ENCODE assay signal across 22 mouse cellular contexts in genomic region chr1:140378791-140379190, GRCm38 (mm10).
"Had no signal": no experiment of that assay in that cellular context is flagged by ENCODE, and none has a peak within 500 bp of the region (broad histone marks: within the 10 kb centered on the region; RNA-seq: fewer than 3 reads in every experiment).

No protein-coding gene starts in this region.

- DNase-seq: kidney, adult 11 months; layer of hippocampus, postnatal 36 days; lung, adult 18-20 months; lung, postnatal 10 days; lung, postnatal 36 days; right cerebral cortex, adult 18-20 months; right cerebral cortex, postnatal 14 days; right cerebral cortex, postnatal 4 days; spleen, adult 18-20 months; thymus, postnatal 25 days had no signal

- H3K4me1 ChIP-seq: intestine, embryonic 15.5 days; liver, embryonic 15.5 days; lung, embryonic 15.5 days; megakaryocyte, embryonic 14.5 days; neural tube, embryonic 13.5 days; stomach, embryonic 15.5 days had no signal

- H3K9ac ChIP-seq: intestine, embryonic 15.5 days; liver, embryonic 15.5 days; lung, embryonic 15.5 days; midbrain, embryonic 13.5 days; neural tube, embryonic 13.5 days; stomach, embryonic 15.5 days had no signal

- H3K27me3 ChIP-seq: intestine, embryonic 15.5 days; liver, embryonic 15.5 days; lung, embryonic 15.5 days; megakaryocyte, embryonic 14.5 days; midbrain, embryonic 13.5 days; neural tube, embryonic 13.5 days; stomach, embryonic 15.5 days had no signal

- ATAC-seq: intestine, embryonic 15.5 days; midbrain, embryonic 13.5 days; midbrain, embryonic 16.5 days had no signal

- H3K4me2 ChIP-seq: intestine, embryonic 15.5 days; liver, embryonic 11.5 days; liver, embryonic 15.5 days; lung, embryonic 15.5 days; midbrain, embryonic 13.5 days; neural tube, embryonic 13.5 days; stomach, embryonic 15.5 days had no signal

- H3K36me3 ChIP-seq: intestine, embryonic 15.5 days; liver, embryonic 15.5 days; lung, embryonic 15.5 days; midbrain, embryonic 10.5 days; midbrain, embryonic 13.5 days; neural tube, embryonic 13.5 days; stomach, embryonic 15.5 days had no signal

- H3K9me3 ChIP-seq: intestine, embryonic 15.5 days; liver, embryonic 15.5 days; lung, embryonic 15.5 days; megakaryocyte, embryonic 14.5 days; midbrain, embryonic 10.5 days; midbrain, embryonic 13.5 days; neural tube, embryonic 13.5 days; stomach, embryonic 15.5 days had no signal

- H3K27ac ChIP-seq: intestine, embryonic 15.5 days; left cerebral cortex, adult 2 months; liver, embryonic 15.5 days; lung, embryonic 15.5 days; midbrain, embryonic 10.5 days; midbrain, embryonic 13.5 days; neural tube, embryonic 13.5 days; stomach, embryonic 15.5 days had no signal

- H3K4me3 ChIP-seq: intestine, embryonic 15.5 days; left cerebral cortex, adult 2 months; liver, embryonic 15.5 days; lung, embryonic 15.5 days; megakaryocyte, embryonic 14.5 days; midbrain, embryonic 10.5 days; midbrain, embryonic 13.5 days; myocyte; neural tube, embryonic 13.5 days; stomach, embryonic 15.5 days had no signal
